Mouse (Mus musculus): ENCODE results near the gene Mapk10. TPM values are rescaled to one million over a fixed set of nuclear protein-coding genes. Genes with fewer than 3 reads are reported as not detected.

The Mapk10 gene
- total RNA-seq, 1 experiment from 2014 or later: not detected

- ATAC-seq (replicated peaks in 1 of 2; ENCODE audit: insufficient read depth in 1 of 2, low FRiP score in 2 of 2, low TSS enrichment in 1 of 2, low read depth in 1 of 2, poor library complexity in 2 of 2, severe bottlenecking in 2 of 2): no peak
These were observed 107.1 kb downstream of the Mapk10 start for GRCm38 (mm10) chr5:103104082-103104481.

- no peak for ATAC-seq (replicated peaks in 1 of 2; ENCODE audit: insufficient read depth in 1 of 2, low FRiP score in 2 of 2, low TSS enrichment in 1 of 2, low read depth in 1 of 2, poor library complexity in 2 of 2, severe bottlenecking in 2 of 2)
These were observed 108.2 kb downstream of the Mapk10 start for GRCm38 (mm10) chr5:103102876-103103393.

DNA sequence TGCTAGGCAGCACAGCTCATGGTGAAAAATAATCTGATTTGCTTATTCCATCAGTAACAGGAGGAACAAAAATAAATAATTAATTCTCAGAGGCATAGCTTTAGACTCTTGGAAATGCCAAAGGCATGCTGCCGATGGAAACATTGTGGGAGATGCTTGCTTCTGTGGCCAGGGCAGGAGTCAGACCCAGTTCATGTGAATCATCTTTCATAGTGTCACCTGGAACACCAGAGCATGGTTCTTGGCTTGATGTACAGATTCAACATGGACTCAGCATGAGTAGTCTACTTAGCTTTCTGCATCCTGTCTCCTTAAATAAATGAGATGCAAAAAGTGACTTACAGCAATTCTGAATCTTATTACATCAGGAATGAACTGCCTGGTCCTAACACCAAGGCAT lies 109.0 kb downstream of the Mapk10 start:
- no peak for ATAC-seq (replicated peaks in 1 of 2; ENCODE audit: insufficient read depth in 1 of 2, low FRiP score in 2 of 2, low TSS enrichment in 1 of 2, low read depth in 1 of 2, poor library complexity in 2 of 2, severe bottlenecking in 2 of 2)

DNA sequence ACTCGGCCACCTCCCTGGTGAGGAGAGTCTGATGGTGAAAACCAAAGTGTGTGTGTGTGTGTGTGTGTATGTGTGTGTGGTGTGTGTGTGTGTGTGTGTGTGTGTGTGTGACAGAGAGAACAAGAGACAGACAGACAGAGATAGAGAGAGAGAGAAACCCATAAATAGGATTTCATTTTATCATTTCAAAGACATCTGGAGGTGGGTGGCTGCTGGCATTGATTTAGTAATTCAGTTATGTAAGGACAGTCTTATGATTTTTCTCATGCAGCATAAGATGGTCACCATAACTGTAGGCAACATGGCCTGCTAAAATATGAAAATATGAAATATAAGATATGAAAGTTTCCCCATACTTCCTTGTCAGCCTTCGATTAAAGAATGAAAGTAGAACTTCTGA lies 117.0 kb downstream of the Mapk10 start:
- ATAC-seq (replicated peaks in 1 of 2; ENCODE audit: insufficient read depth in 1 of 2, low FRiP score in 2 of 2, low TSS enrichment in 1 of 2, low read depth in 1 of 2, poor library complexity in 2 of 2, severe bottlenecking in 2 of 2): no peak

DNA sequence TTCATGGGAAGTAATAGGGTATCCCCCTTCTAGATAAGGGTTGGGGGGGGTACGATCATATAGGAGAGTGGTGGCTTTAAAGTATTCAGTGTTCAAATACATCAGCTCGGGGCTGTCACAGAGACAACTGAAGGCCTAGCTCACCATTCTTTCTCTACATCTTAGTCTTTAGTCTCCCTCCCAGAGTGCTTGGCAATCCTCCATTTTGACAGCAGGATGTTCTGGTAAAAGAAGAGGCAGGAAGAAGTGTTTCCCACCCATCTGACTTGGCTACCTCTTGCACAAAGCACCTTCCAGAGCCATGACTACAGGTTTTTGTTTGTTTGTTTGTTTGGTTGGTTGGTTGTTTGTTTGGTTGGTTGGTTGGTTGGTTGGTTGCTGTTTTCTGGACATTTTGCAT lies 125.3 kb downstream of the Mapk10 start:
- no peak for ATAC-seq (replicated peaks in 1 of 2; ENCODE audit: insufficient read depth in 1 of 2, low FRiP score in 2 of 2, low TSS enrichment in 1 of 2, low read depth in 1 of 2, poor library complexity in 2 of 2, severe bottlenecking in 2 of 2)

DNA sequence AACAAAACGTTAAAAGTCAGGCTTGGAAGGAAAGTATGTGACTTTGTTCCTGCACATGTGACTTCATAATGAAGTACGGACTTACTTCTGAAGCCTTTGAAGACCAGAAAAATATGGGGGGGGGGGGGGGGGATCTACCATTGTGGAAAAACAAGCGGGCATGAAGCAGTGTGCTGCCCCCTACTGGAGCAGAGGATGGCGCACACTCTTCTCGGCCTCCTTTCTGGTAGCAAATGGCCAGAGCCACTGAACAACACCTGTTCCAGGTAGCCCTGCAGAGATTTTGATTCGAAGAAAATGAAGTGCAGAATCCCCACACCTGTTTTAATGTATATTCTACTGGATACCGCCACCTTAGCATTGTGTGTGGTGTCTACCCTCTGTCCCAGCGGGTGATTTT lies 135.7 kb downstream of the Mapk10 start:
- no peak for ATAC-seq (replicated peaks in 1 of 2; ENCODE audit: insufficient read depth in 1 of 2, low FRiP score in 2 of 2, low TSS enrichment in 1 of 2, low read depth in 1 of 2, poor library complexity in 2 of 2, severe bottlenecking in 2 of 2)

DNA sequence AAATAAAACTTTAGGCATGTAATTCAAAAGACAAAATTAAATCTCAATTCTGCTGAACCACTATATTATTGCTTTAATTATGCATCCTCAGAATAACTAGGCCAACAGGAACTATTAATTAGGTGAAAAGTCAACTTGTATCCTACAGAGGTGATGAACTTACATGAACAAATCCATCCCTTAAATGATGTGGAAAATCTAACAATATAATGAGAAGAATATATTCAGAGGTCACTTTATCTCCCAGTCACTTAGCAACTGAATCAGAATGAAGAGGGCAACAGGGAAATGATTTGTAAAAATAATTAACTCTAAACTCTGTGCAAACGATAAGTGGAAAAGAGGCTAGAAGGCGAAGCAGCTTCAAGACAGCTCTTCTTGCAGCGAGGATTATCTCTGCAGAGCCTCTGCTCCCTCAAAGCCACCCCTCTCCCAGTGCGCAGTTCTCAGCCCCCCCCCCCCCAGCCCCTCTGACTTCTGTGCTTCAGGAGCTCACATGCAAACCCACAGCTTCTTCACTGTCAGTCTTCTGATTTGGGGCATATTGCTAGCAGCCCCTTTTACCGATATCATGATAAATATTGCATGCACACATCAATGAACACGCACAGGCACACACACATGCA lies 138.8 kb downstream of the Mapk10 start:
- no peak for ATAC-seq (replicated peaks in 1 of 2; ENCODE audit: insufficient read depth in 1 of 2, low FRiP score in 2 of 2, low TSS enrichment in 1 of 2, low read depth in 1 of 2, poor library complexity in 2 of 2, severe bottlenecking in 2 of 2)

GRCm38 (mm10) chr5:103071006-103071612 lies 140.0 kb downstream of the Mapk10 start:
- ATAC-seq (replicated peaks in 1 of 2; ENCODE audit: insufficient read depth in 1 of 2, low FRiP score in 2 of 2, low TSS enrichment in 1 of 2, low read depth in 1 of 2, poor library complexity in 2 of 2, severe bottlenecking in 2 of 2): no peak

DNA sequence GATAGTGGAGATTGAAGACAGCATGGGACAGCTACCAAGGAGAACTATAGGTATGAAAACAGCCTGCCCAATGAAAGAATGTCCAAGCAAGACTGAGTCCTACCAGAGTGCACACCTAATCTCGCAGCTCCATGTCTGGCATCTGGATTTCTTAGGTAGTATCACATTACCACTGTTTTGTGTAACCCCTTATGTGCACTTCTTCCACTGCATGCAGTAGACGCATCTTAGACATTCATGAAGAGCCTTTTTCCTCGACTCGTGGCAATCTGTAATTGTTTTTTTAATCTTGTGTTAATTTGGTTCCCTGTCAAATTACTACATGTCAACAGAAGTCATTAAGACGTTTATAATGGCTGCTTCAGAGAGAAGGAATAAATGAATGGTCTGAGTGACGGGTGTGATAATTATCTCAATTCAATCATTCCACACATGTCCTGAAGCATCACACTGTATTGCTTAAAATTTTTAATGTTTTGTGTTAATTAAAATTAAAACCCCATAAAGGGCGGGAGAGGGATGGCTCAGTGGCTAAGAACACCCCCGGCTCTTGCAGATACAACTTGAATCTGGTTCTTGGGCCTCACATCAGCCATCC lies 160.7 kb downstream of the Mapk10 start:
- no peak for ATAC-seq (replicated peaks in 1 of 2; ENCODE audit: insufficient read depth in 1 of 2, low FRiP score in 2 of 2, low TSS enrichment in 1 of 2, low read depth in 1 of 2, poor library complexity in 2 of 2, severe bottlenecking in 2 of 2)

- ATAC-seq (replicated peaks in 1 of 2; ENCODE audit: insufficient read depth in 1 of 2, low FRiP score in 2 of 2, low TSS enrichment in 1 of 2, low read depth in 1 of 2, poor library complexity in 2 of 2, severe bottlenecking in 2 of 2): no peak
These were observed 163.1 kb downstream of the Mapk10 start for GRCm38 (mm10) chr5:103048011-103048410.

GRCm38 (mm10) chr5:103037752-103038151 lies 173.4 kb downstream of the Mapk10 start:
- ATAC-seq (replicated peaks in 1 of 2; ENCODE audit: insufficient read depth in 1 of 2, low FRiP score in 2 of 2, low TSS enrichment in 1 of 2, low read depth in 1 of 2, poor library complexity in 2 of 2, severe bottlenecking in 2 of 2): no peak

DNA sequence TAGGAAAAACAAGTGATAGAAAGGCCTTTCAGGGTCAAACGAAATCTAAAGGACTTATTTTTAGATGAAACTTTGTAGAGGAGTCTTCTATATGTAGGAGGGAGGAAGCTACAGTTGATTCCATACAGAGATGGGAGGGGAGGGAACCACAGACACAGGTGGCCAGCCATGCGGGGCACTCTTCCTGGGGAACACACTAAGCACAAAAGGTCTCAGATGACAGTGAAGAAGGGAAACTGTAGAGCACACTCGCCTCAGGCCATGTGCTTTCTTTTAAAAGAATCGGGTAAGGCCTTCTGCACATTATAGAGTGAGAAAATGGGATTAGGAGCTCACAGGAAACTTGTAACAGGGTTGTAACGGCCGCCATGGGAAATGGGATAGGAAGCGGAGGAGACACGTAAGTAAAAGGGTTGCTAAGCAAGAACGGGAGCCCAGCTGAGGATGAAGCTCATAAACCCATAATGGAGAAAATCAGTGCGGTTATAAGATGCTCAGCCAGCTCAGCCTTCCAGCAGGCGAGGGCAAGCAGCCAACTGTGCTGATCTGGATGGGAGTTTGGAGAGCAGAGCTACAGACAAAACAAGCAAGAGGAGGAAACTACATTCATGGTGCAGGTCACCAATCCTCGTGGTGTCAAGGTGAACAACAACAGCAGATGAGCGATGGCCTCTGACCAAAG lies 182.1 kb downstream of the Mapk10 start:
- ATAC-seq (replicated peaks in 1 of 2; ENCODE audit: insufficient read depth in 1 of 2, low FRiP score in 2 of 2, low TSS enrichment in 1 of 2, low read depth in 1 of 2, poor library complexity in 2 of 2, severe bottlenecking in 2 of 2): no peak

GRCm38 (mm10) chr5:103022504-103023172 lies 188.5 kb downstream of the Mapk10 start:
- ATAC-seq (replicated peaks in 1 of 2; ENCODE audit: insufficient read depth in 1 of 2, low FRiP score in 2 of 2, low TSS enrichment in 1 of 2, low read depth in 1 of 2, poor library complexity in 2 of 2, severe bottlenecking in 2 of 2): no peak

GRCm38 (mm10) chr5:103021479-103021878 lies 189.7 kb downstream of the Mapk10 start:
- ATAC-seq (replicated peaks in 1 of 2; ENCODE audit: insufficient read depth in 1 of 2, low FRiP score in 2 of 2, low TSS enrichment in 1 of 2, low read depth in 1 of 2, poor library complexity in 2 of 2, severe bottlenecking in 2 of 2): no peak

- no peak for ATAC-seq (replicated peaks in 1 of 2; ENCODE audit: insufficient read depth in 1 of 2, low FRiP score in 2 of 2, low TSS enrichment in 1 of 2, low read depth in 1 of 2, poor library complexity in 2 of 2, severe bottlenecking in 2 of 2)
These were observed 190.2 kb downstream of the Mapk10 start for GRCm38 (mm10) chr5:103020954-103021353.

DNA sequence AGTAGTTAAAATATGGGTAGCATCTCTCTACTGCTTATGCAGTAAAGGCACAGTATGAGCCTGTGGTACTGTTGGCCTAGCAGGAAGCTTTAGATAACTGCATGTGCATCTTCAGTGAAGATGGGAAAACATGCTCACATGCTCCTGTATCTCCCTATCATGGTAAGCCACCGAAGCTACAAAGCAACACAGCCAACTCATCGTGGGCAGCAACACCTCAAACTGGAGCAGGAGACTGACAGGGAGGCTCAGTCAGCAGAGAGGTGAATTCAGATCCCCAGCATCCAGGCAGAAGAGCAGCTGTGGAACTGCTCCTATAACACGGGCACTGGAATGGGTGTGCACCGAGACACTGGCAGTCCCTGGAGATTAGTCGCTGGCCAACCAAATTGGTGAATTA lies 191.0 kb downstream of the Mapk10 start:
- ATAC-seq (replicated peaks in 1 of 2; ENCODE audit: insufficient read depth in 1 of 2, low FRiP score in 2 of 2, low TSS enrichment in 1 of 2, low read depth in 1 of 2, poor library complexity in 2 of 2, severe bottlenecking in 2 of 2): no peak

GRCm38 (mm10) chr5:103017637-103018036 lies 193.5 kb downstream of the Mapk10 start:
- no peak for ATAC-seq (replicated peaks in 1 of 2; ENCODE audit: insufficient read depth in 1 of 2, low FRiP score in 2 of 2, low TSS enrichment in 1 of 2, low read depth in 1 of 2, poor library complexity in 2 of 2, severe bottlenecking in 2 of 2)

GRCm38 (mm10) chr5:103014309-103014708 lies 196.8 kb downstream of the Mapk10 start:
- ATAC-seq (replicated peaks in 1 of 2; ENCODE audit: insufficient read depth in 1 of 2, low FRiP score in 2 of 2, low TSS enrichment in 1 of 2, low read depth in 1 of 2, poor library complexity in 2 of 2, severe bottlenecking in 2 of 2): no peak
